ENCODE assay signal across 8 mouse cellular contexts in genomic region chr7:127243870-127244657, GRCm38 (mm10). TPM values are rescaled to one million over a fixed set of nuclear protein-coding genes. Genes with fewer than 3 reads are reported as not detected.
DNase-seq lines count a peak whose midpoint lies in the region; ATAC-seq and TF ChIP-seq lines count a peak whose summit lies in the region.

TSS of gene Zfp771 (plus strand) at chr7:127244274.

- peak; percentile 96 for DNase-seq in CH12.LX (ENCODE audit: extremely low read depth)
- peak; percentile 87 for DNase-seq in c-Kit-positive CD71-positive TER-119-negative erythroid progenitor cells, embryonic 14.5 days (ENCODE audit: low read depth)
- peak; percentile 94 for DNase-seq in heart, postnatal 0 days (ENCODE audit: low spot score)
- no peak for DNase-seq in large intestine, adult 2 months (ENCODE audit: low read depth, low spot score)
- DNase-seq in liver, postnatal 0 days, result peak; percentile 96
- peak; percentile 99 for DNase-seq in testis, postnatal 10 days (ENCODE audit: low spot score)

- H3K4me3 ChIP-seq in CH12.LX (replicated peaks in 1 of 3; ENCODE audit: low read depth in 2 of 3, low read length in 2 of 3, poor library complexity in 1 of 3), result peak within 1 kb of the TSS; percentile 76 to 90 (median 82)
- H3K4me3 ChIP-seq in forebrain, embryonic 12.5 days (replicated peaks), result peak within 1 kb of the TSS; percentile 78
- H3K4me3 ChIP-seq in heart, postnatal 0 days (ENCODE audit: low read depth, low read length), result peak within 1 kb of the TSS; percentile 66
- H3K4me3 ChIP-seq in liver, postnatal 0 days (ENCODE audit: low read depth, low read length), result peak within 1 kb of the TSS; percentile 88
- peak within 1 kb of the TSS; percentile 90 for H3K4me3 ChIP-seq in neural tube, embryonic 14.5 days (ENCODE audit: low read depth, low read length)

- in situ Hi-C loops in CH12.LX (cut with MboI; ENCODE audit: low pct_ligation_motif_present, low pct_unique_long_range_greater_than_20kb, low sequenced_read_pairs), result no loop called here

- under 1% methylated on average over 55 of the region's 56 CpGs for WGBS in forebrain, embryonic 12.5 days
- WGBS in heart, postnatal 0 days, result under 1% methylated on average over 52 of the region's 56 CpGs
- WGBS in large intestine, adult 2 months, result 2% methylated on average over 56 of the region's 56 CpGs
- 2% methylated on average over 47 of the region's 56 CpGs for WGBS in liver, postnatal 0 days (ENCODE audit: insufficient replicate concordance)
- under 1% methylated on average over 48 of the region's 56 CpGs for WGBS in neural tube, embryonic 14.5 days

- dilution Hi-C loops in CH12.LX (cut with MboI; ENCODE audit: extremely low pct_ligation_motif_present, extremely low pct_unique_long_range_greater_than_20kb, low sequenced_read_pairs), result no loop called here

- H3K9ac ChIP-seq in CH12.LX (ENCODE audit: insufficient read depth, low read depth), result peak within 1 kb of the TSS; percentile 99
- peak within 1 kb of the TSS; percentile 95 for H3K9ac ChIP-seq in forebrain, embryonic 12.5 days
- H3K9ac ChIP-seq in heart, postnatal 0 days (replicated peaks; ENCODE audit: low read depth, low read length), result peak within 1 kb of the TSS; percentile 81
- H3K9ac ChIP-seq in liver, postnatal 0 days (replicated peaks), result peak within 1 kb of the TSS; percentile 94
- peak within 1 kb of the TSS; percentile 88 for H3K9ac ChIP-seq in neural tube, embryonic 14.5 days (replicated peaks; ENCODE audit: low read depth, low read length)

- H3K79me2 ChIP-seq in CH12.LX (replicated peaks; ENCODE audit: control insufficient read depth, extremely low read depth, insufficient read depth, poor library complexity, severe bottlenecking), result peaks cover 4% of the 10 kb centered on the region

- TF ChIP-seq POLR2A in CH12.LX (IDR thresholded peaks at IDR 0.05; ENCODE audit: low read depth, low read length), result peak; percentile 98

- no peak; the same call in 1 of the 2 replicates for TF ChIP-seq EP300 in CH12.LX (IDR thresholded peaks at IDR 0.05; ENCODE audit: low read length)
- TF ChIP-seq EP300 in heart, postnatal 0 days (IDR thresholded peaks at IDR 0.05; ENCODE audit: low read depth), result no peak; the same call in 1 of the 2 replicates
- TF ChIP-seq EP300 in liver, postnatal 0 days (IDR thresholded peaks at IDR 0.05; ENCODE audit: low read depth), result no peak

- TF ChIP-seq RAD21 in CH12.LX (IDR thresholded peaks at IDR 0.05; ENCODE audit: low read depth, low read length), result no peak

- peaks cover 14 to 42% of the 10 kb centered on the region in 2 experiments for H3K4me1 ChIP-seq in CH12.LX (ENCODE audit: control insufficient read depth in 1 of 2, insufficient read depth in 2 of 2)
- peaks cover 27% of the 10 kb centered on the region for H3K4me1 ChIP-seq in forebrain, embryonic 12.5 days
- H3K4me1 ChIP-seq in heart, postnatal 0 days (ENCODE audit: control insufficient read depth, insufficient read depth), result peaks cover 14% of the 10 kb centered on the region; the same call in 1 of the 2 replicates
- peaks cover 21% of the 10 kb centered on the region for H3K4me1 ChIP-seq in liver, postnatal 0 days (ENCODE audit: insufficient read depth)
- H3K4me1 ChIP-seq in neural tube, embryonic 14.5 days (ENCODE audit: control insufficient read depth, insufficient read depth, low read length), result peaks cover 24% of the 10 kb centered on the region

- peaks cover 3% of the 10 kb centered on the region for H3K9me3 ChIP-seq in CH12.LX (replicated peaks; ENCODE audit: low read length)
- H3K9me3 ChIP-seq in forebrain, embryonic 12.5 days, result no peaks in the 10 kb centered on the region
- no peaks in the 10 kb centered on the region for H3K9me3 ChIP-seq in heart, postnatal 0 days (replicated peaks; ENCODE audit: control insufficient read depth, low read length)
- H3K9me3 ChIP-seq in liver, postnatal 0 days (ENCODE audit: low read length), result no peaks in the 10 kb centered on the region
- H3K9me3 ChIP-seq in neural tube, embryonic 14.5 days (ENCODE audit: control insufficient read depth, low read length), result no peaks in the 10 kb centered on the region

- peak within 1 kb of the TSS; percentile 64 for H3K4me2 ChIP-seq in CH12.LX (ENCODE audit: insufficient read depth, low read depth, poor library complexity, severe bottlenecking)
- peak within 1 kb of the TSS; percentile 87 for H3K4me2 ChIP-seq in forebrain, embryonic 12.5 days
- H3K4me2 ChIP-seq in heart, postnatal 0 days (ENCODE audit: low read depth, low read length), result peak within 1 kb of the TSS; percentile 87
- H3K4me2 ChIP-seq in liver, postnatal 0 days (ENCODE audit: low read depth, low read length), result peak within 1 kb of the TSS; percentile 99
- H3K4me2 ChIP-seq in neural tube, embryonic 14.5 days (ENCODE audit: low read depth, low read length), result peak within 1 kb of the TSS; percentile 76

- H3K27ac ChIP-seq in CH12.LX (ENCODE audit: insufficient read depth, low read depth), result peak within 1 kb of the TSS; percentile 88
- H3K27ac ChIP-seq in forebrain, embryonic 12.5 days, result peak within 1 kb of the TSS; percentile 87
- H3K27ac ChIP-seq in heart, postnatal 0 days (ENCODE audit: low read depth), result peak within 1 kb of the TSS; percentile 93
- H3K27ac ChIP-seq in liver, postnatal 0 days (ENCODE audit: low read depth), result peak within 1 kb of the TSS; percentile 96
- H3K27ac ChIP-seq in neural tube, embryonic 14.5 days (ENCODE audit: low read depth, low read length), result peak within 1 kb of the TSS; percentile 82

- H3K27me3 ChIP-seq in CH12.LX (replicated peaks), result no peaks in the 10 kb centered on the region
- H3K27me3 ChIP-seq in forebrain, embryonic 12.5 days, result no peaks in the 10 kb centered on the region
- H3K27me3 ChIP-seq in heart, postnatal 0 days (ENCODE audit: control insufficient read depth, insufficient read depth, low read length), result no peaks in the 10 kb centered on the region
- H3K27me3 ChIP-seq in liver, postnatal 0 days (ENCODE audit: insufficient read depth, low read length), result no peaks in the 10 kb centered on the region
- no peaks in the 10 kb centered on the region for H3K27me3 ChIP-seq in neural tube, embryonic 14.5 days (ENCODE audit: control insufficient read depth, insufficient read depth, low read length)

- peaks cover 16 to 33% of the 10 kb centered on the region in 2 experiments for H3K36me3 ChIP-seq in CH12.LX (replicated peaks in 1 of 2; ENCODE audit: control insufficient read depth in 1 of 2, insufficient read depth in 1 of 2, low read length in 1 of 2)
- peaks cover 31% of the 10 kb centered on the region for H3K36me3 ChIP-seq in forebrain, embryonic 12.5 days (replicated peaks)
- H3K36me3 ChIP-seq in heart, postnatal 0 days (replicated peaks; ENCODE audit: control insufficient read depth, insufficient read depth, low read length), result peaks cover 23% of the 10 kb centered on the region; the same call in 1 of the 2 replicates
- no peaks in the 10 kb centered on the region; the same call in 1 of the 2 replicates for H3K36me3 ChIP-seq in liver, postnatal 0 days (replicated peaks; ENCODE audit: insufficient read depth, low read length)
- 0 out of 2 replicates have a peak, but pooled peaks cover 3% of the 10 kb centered on the region for H3K36me3 ChIP-seq in neural tube, embryonic 14.5 days (ENCODE audit: control insufficient read depth, insufficient read depth, low read length)

- peak in 1 of 2 experiments; percentile 11; a peak in 1 of 4 replicates for TF ChIP-seq CTCF in CH12.LX (conservative IDR thresholded peaks at IDR 0.05 in 1 of 2, IDR thresholded peaks at IDR 0.05 in 1 of 2; ENCODE audit: low read depth in 2 of 2, low read length in 2 of 2)
- TF ChIP-seq CTCF in heart, postnatal 0 days (IDR thresholded peaks at IDR 0.05; ENCODE audit: low read depth), result no peak
- peak; percentile 25; the same call in 1 of the 2 replicates for TF ChIP-seq CTCF in liver, postnatal 0 days (IDR thresholded peaks at IDR 0.05; ENCODE audit: low read depth)

- peak; percentile 97 for ATAC-seq in forebrain, embryonic 12.5 days (ENCODE audit: low FRiP score)
- ATAC-seq in heart, postnatal 0 days (ENCODE audit: insufficient read depth, low read depth), result peak; percentile 96
- peak; percentile 97 for ATAC-seq in liver, postnatal 0 days
- ATAC-seq in neural tube, embryonic 14.5 days (ENCODE audit: low read depth), result peak; percentile 95

TF ChIP-seq in CH12.LX, 34 proteins besides CTCF, POLR2A, EP300 and RAD21 (continues in another document):
- TF ChIP-seq BHLHE40 (IDR thresholded peaks at IDR 0.05; ENCODE audit: low read depth, low read length) (peak; percentile 16), PAX5 (IDR thresholded peaks at IDR 0.05; ENCODE audit: low read length) (no peak), MXI1 (IDR thresholded peaks at IDR 0.05; ENCODE audit: low read depth, low read length) (peak; percentile 89), TCF12 (IDR thresholded peaks at IDR 0.05; ENCODE audit: low read depth, low read length) (peak; percentile 81), CHD2 (IDR thresholded peaks at IDR 0.05; ENCODE audit: low read length) (no peak), TBP (conservative IDR thresholded peaks at IDR 0.05; ENCODE audit: low read depth, low read length) (peak; percentile 79), HCFC1 (IDR thresholded peaks at IDR 0.05; ENCODE audit: low read depth, low read length) (peak; percentile 59), UBTF (IDR thresholded peaks at IDR 0.05; ENCODE audit: low read depth, low read length) (peak; percentile 99), ELF1 (IDR thresholded peaks at IDR 0.05; ENCODE audit: low read depth, low read length) (peak; percentile 57; the same call in 1 of the 2 replicates), MAX (IDR thresholded peaks at IDR 0.05; ENCODE audit: low read length) (peak; percentile 48), ZNF384 (IDR thresholded peaks at IDR 0.05; ENCODE audit: low read depth, low read length) (0 out of 2 replicates have a peak, but pooled peaks have one; percentile 2), MAZ (IDR thresholded peaks at IDR 0.05; ENCODE audit: low read depth, low read length) (peak; percentile 66; the same call in 1 of the 2 replicates), MYC (IDR thresholded peaks at IDR 0.05; ENCODE audit: low read depth, low read length) (peak; percentile 56), SIN3A (IDR thresholded peaks at IDR 0.05; ENCODE audit: low read length) (peak; percentile 66; the same call in 1 of the 2 replicates), POLR2AphosphoS2 (IDR thresholded peaks at IDR 0.05; ENCODE audit: low read depth, low read length) (peak; percentile 62; the same call in 1 of the 2 replicates)

RNA-seq across cellular contexts. Expression of gene Zfp771, which starts in this region (rescaled TPM):
- total RNA-seq in CH12.LX (2012; rRNA removed), result 26.5 and 29.8 TPM in 2 replicates
- 23.9 and 27.0 TPM in 2 replicates for total RNA-seq in CH12.LX (2014; rRNA removed)
- 34.7 and 35.5 TPM in 2 replicates for polyA plus RNA-seq in CH12.LX (2012; ENCODE audit: insufficient read length, low read depth)
- polyA plus RNA-seq in forebrain, embryonic 12.5 days (2016; fragmentation: Nextera tagmentation; extraction: Ambion mirVana), result 53.3 and 60.3 TPM in 2 replicates
- 38.5 and 43.6 TPM in 2 replicates for total RNA-seq in heart, postnatal 0 days (2014; rRNA removed; ENCODE audit: low replicate concordance)
- 23.3 and 26.4 TPM in 2 replicates for polyA plus RNA-seq in heart, postnatal 0 days (2015; fragmentation: Nextera tagmentation; extraction: Ambion mirVana)
- 25.7 and 34.0 TPM in 2 replicates for polyA plus RNA-seq in large intestine, adult 2 months (2012; rRNA removed)
- polyA plus RNA-seq in liver, postnatal 0 days (2015; fragmentation: Nextera tagmentation; extraction: Ambion mirVana), result 15.5 and 17.8 TPM in 2 replicates
- 68.1 and 68.8 TPM in 2 replicates for polyA plus RNA-seq in neural tube, embryonic 14.5 days (2014; fragmentation: Nextera tagmentation; extraction: Ambion mirVana)
